Mouse (Mus musculus): ENCODE measurements at regions not wholly inside any gene's neighbourhood (a gene's known extent, or its start where the extent isn't known, plus 50 kb on each side); places are given as distances from the start of the nearest gene placed in this dataset.

DNA sequence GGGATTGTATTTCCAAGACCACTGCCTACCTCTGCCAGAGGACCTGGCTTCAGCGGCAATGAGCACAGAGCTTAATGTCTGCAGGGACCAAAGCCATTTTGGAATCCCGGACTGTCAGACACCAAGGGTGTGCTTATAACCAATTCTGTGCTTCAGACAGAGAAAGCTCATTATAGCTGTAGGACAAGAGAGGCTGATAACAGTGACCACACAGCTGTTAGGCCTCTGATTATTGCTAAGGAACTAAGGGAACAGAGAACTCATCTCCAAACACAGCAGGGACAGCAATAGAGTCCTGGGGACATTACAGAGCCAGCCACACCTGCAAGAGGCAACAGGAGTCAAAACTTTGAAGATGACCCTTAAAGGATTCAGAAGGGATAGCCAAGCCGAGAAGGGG lies 76.0 kb downstream of the Pja1 start:
- Histone ChIP-seq H3K4me1 (ENCODE audit: control insufficient read depth, insufficient read depth, low read length) (no peaks in the 10 kb centered on the region), H3K27ac (ENCODE audit: insufficient read depth, low read length) (no peak overlapping the region)
- TF ChIP-seq CTCF (IDR thresholded peaks at IDR 0.05; ENCODE audit: borderline replicate concordance, insufficient read depth, low read length) = no peak
- TF ChIP-seq POLR2A (IDR thresholded peaks at IDR 0.05; ENCODE audit: low read depth, low read length) = no peak

DNA sequence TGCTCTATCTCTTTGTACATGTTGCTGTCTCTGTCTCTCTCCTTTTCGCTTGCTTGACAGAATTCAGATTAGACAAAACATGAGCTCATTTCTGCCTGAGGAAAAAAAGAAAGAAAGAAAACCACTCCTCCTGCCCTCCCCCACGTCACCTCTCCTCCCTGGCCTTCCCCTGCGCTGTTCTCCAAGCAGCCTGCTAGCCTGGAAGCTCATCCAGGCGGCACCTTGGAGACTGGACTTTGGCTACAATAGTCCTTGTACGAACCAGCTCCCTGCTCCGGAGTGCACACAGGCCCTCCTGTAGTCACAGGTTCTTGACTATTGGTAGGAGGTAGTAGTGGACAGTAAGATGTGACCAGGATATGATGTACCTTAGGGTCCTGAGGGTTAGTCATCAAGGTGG lies 79.4 kb downstream of the Pja1 start:
- no peak overlapping the region for H3K27ac ChIP-seq (ENCODE audit: insufficient read depth, low read length)
- H3K4me3 ChIP-seq (ENCODE audit: insufficient read depth, low read length) = no peak overlapping the region
- no peak for TF ChIP-seq POLR2A (IDR thresholded peaks at IDR 0.05; ENCODE audit: low read depth, low read length)
- TF ChIP-seq CTCF (IDR thresholded peaks at IDR 0.05; ENCODE audit: borderline replicate concordance, insufficient read depth, low read length) = no peak
- no peaks in the 10 kb centered on the region for H3K4me1 ChIP-seq (ENCODE audit: control insufficient read depth, insufficient read depth, low read length)

More for the DNA sequence above, 76.0 kb downstream of the Pja1 start:
- no peak overlapping the region for H3K4me3 ChIP-seq (ENCODE audit: insufficient read depth, low read length)

DNA sequence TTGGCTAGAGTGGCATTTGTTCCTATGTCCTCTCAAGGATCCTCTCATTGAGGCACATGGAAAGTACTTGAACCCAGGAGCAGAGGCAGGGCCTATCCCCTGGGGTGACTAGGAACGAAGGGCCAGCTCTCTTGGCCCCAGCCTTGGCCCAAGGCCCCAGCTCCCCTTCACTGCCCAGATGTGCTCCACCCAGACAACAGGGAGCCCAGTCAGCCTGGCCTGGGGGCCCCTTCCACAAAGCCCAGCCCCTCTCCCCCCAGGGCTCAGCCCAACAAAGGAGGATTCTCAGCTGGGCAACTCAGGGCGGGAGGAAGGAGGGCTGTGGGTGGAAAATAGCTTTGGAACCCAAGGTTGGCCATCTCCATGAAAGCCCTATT lies 80.6 kb downstream of the Pja1 start:
- TF ChIP-seq POLR2A (IDR thresholded peaks at IDR 0.05; ENCODE audit: low read depth, low read length) = no peak
- no peak overlapping the region for H3K4me3 ChIP-seq (ENCODE audit: insufficient read depth, low read length)
- no peak overlapping the region for H3K27ac ChIP-seq (ENCODE audit: insufficient read depth, low read length)
- H3K4me1 ChIP-seq (ENCODE audit: control insufficient read depth, insufficient read depth, low read length) = no peaks in the 10 kb centered on the region

DNA sequence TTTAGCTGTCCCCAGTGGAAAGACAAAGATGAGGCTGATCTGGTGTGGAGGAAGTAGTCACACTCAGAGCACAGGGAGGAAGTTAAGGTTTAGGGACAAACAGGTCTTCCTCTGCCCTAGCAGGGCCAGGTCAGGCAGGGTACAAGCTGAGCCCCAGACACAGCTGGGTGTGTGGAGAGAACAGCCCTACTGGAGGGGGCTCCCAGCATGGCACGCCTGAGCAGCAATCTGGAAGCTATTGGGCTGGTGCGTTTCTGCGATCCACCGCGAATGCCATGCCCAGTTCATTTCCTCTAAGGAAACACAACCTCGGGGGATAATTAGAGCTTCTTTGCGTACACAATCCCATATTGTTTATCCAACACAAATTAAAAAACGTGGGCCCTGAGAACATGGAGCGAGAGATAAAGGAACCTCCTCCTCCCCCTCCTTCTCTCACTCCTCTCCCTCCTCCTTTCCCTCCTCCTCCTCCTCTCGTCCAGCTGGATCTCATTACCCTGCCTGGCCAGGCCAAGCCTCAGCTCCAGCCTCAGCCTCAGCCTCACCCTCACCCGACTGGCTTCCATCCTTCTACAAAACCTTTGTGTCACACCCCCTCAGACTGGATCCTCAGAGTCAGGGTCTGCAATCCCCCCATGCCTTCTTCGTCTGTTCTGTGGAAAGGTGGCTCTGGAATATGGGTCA lies 81.2 kb downstream of the Pja1 start:
- no peaks in the 10 kb centered on the region for H3K4me1 ChIP-seq (ENCODE audit: control insufficient read depth, insufficient read depth, low read length)
- no peak overlapping the region for H3K27ac ChIP-seq (ENCODE audit: insufficient read depth, low read length)
- TF ChIP-seq POLR2A (IDR thresholded peaks at IDR 0.05; ENCODE audit: low read depth, low read length) (no peak), CTCF (IDR thresholded peaks at IDR 0.05; ENCODE audit: borderline replicate concordance, insufficient read depth, low read length) (no peak)
- H3K4me3 ChIP-seq (ENCODE audit: insufficient read depth, low read length) = no peak overlapping the region

DNA sequence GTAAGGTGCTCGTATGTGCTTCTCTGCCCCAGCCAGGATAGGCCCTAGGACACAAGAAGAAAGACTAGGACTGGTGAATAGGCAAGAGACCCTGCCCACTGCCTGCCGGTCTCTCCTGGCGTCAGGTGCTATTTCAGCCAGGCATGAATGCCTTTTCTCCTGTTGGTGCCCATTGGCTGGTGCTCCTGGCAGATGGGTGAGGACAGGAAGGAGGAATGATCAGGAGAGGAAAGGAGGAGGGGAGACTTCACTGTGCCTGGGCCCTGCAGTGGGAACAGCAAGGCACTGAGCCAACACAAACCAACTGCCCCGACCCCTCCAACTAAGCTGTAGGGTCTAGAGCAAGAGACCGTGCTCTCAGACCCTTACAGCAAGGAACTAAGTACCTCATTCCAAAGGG lies 100.4 kb downstream of the Pja1 start:
- TF ChIP-seq CTCF (IDR thresholded peaks at IDR 0.05; ENCODE audit: borderline replicate concordance, insufficient read depth, low read length) (no peak), POLR2A (IDR thresholded peaks at IDR 0.05; ENCODE audit: low read depth, low read length) (no peak)
- Histone ChIP-seq H3K27ac (ENCODE audit: insufficient read depth, low read length) (no peak overlapping the region), H3K4me3 (ENCODE audit: insufficient read depth, low read length) (no peak overlapping the region), H3K4me1 (ENCODE audit: control insufficient read depth, insufficient read depth, low read length) (no peaks in the 10 kb centered on the region)

DNA sequence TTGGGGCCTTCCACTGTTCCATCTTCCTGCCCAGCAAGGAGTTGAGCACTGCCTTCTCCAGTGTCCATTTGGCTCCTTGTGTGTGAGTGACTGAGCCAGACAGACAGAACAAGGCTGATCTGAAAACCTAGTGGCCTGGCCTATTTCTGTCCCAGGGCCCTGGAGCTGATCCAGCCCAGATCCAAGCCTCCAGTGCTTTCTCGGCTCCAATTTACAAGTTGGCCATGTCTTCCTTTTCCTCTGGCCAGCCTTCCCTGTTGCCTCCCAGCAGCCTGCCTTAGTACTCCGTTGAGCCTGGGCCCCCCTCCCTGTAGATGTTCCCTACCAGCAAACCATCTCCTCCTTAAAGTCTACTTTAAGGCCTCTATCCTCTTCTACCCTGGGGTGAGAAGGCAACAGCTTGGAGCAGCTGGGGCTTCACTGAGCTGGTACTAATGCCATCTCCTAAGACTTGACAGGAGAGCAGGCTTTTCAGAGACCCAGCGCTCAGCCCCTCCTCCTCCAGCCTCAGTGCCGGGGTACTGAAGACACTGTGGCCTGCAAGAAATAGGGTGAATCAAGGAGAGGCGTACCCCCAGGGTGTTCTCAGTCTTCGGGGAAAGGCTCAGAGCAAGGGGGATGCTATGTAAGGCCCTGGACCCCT lies 101.7 kb downstream of the Pja1 start:
- TF ChIP-seq CTCF (IDR thresholded peaks at IDR 0.05; ENCODE audit: borderline replicate concordance, insufficient read depth, low read length) = no peak
- TF ChIP-seq POLR2A (IDR thresholded peaks at IDR 0.05; ENCODE audit: low read depth, low read length) = no peak
- Histone ChIP-seq H3K27ac (ENCODE audit: insufficient read depth, low read length) (no peak overlapping the region), H3K4me3 (ENCODE audit: insufficient read depth, low read length) (no peak overlapping the region), H3K4me1 (ENCODE audit: control insufficient read depth, insufficient read depth, low read length) (no peaks in the 10 kb centered on the region)

DNA sequence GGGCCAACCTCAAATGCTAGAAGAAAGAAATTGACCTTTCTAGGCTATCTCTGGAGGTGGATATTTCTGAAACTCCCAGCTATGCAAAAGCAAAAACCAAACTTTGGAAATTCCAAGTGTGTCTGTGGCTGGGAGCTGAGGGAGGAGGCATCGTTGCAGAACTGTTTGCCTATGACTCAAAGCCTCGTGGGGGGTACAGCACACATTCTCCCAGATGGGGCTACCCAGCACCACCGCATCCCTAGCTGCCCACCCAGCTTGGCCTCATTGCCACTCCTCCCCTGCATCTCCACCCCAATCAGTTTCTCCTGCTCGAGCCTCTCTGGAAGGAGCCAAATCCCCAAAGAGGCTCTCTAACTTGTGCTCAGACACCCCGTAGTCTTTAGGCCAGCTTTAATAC lies 107.0 kb downstream of the Pja1 start:
- TF ChIP-seq POLR2A (IDR thresholded peaks at IDR 0.05; ENCODE audit: low read depth, low read length) (no peak), CTCF (IDR thresholded peaks at IDR 0.05; ENCODE audit: borderline replicate concordance, insufficient read depth, low read length) (no peak)
- H3K27ac ChIP-seq (ENCODE audit: insufficient read depth, low read length) = no peak overlapping the region
- H3K4me3 ChIP-seq (ENCODE audit: insufficient read depth, low read length) = no peak overlapping the region
- H3K4me1 ChIP-seq (ENCODE audit: control insufficient read depth, insufficient read depth, low read length) = peaks cover 2% of the 10 kb centered on the region; the same call in 1 of the 2 replicates

DNA sequence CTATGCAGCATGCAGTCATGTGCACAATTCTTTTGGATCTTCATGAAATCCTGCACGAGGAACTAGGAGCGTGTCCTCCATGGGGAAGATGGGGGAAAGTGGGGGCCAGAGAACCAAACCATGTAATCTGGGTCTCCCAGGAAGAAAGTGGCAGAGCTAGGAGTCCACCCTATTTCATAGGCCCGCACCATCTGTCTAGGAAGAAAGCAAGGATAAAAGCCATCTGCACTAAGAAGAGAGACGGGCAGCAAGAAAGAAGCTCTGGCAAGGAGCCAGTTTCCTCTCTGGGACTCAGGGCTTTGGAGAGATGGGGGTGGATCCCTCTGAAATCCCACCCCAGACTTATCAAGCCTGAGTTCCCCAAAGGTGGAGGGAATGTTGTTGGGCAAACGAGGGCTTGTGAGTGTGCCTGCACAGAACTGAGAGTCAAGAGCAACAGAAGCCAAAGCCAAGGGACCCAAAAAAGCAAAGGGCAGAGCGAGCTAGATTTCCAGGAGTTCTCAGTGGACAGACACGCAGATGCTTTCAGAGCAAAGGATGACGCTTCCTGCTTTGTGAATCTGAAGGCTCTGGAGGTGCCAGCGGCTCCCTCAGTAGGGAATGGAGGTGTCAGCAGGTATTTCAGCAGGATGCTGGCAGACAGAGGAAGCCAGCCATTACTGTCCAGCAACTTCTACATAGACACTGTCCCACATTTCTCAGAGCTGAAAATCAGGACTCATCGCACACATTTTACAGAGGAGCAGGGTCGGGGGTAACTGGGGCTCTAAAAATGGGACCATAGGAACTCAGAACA lies 110.8 kb downstream of the Pja1 start:
- peaks cover 2% of the 10 kb centered on the region; the same call in 1 of the 2 replicates for H3K4me1 ChIP-seq (ENCODE audit: control insufficient read depth, insufficient read depth, low read length)
- no peak overlapping the region for H3K27ac ChIP-seq (ENCODE audit: insufficient read depth, low read length)
- H3K4me3 ChIP-seq (ENCODE audit: insufficient read depth, low read length) = no peak overlapping the region
- TF ChIP-seq POLR2A (IDR thresholded peaks at IDR 0.05; ENCODE audit: low read depth, low read length) (no peak), CTCF (IDR thresholded peaks at IDR 0.05; ENCODE audit: borderline replicate concordance, insufficient read depth, low read length) (no peak)

DNA sequence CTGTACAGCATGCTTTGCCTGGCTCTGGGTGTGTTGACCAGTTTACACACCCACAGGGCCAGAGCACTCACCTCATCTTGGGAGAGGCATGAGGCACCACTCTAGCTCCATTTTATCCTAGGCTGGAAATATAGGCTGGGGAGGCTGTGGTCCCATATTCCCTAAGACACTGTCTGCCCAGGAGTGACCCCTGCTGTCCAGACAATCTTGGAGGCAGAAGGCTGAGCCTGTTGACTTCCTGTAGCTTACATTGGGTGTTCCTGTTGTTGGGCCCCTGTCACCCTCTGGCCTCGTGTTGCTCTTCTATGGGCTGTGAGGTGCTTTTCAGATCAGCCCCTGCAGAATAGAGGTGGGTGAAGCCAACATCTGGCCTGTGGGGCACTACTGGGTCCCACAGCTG lies 112.3 kb downstream of the Pja1 start:
- no peak overlapping the region for H3K4me3 ChIP-seq (ENCODE audit: insufficient read depth, low read length)
- TF ChIP-seq CTCF (IDR thresholded peaks at IDR 0.05; ENCODE audit: borderline replicate concordance, insufficient read depth, low read length) (no peak), POLR2A (IDR thresholded peaks at IDR 0.05; ENCODE audit: low read depth, low read length) (no peak)
- H3K27ac ChIP-seq (ENCODE audit: insufficient read depth, low read length) = no peak overlapping the region
- peaks cover 2% of the 10 kb centered on the region; the same call in 1 of the 2 replicates for H3K4me1 ChIP-seq (ENCODE audit: control insufficient read depth, insufficient read depth, low read length)
